ENCODE assay signal across 8 mouse cellular contexts in genomic region chr15:100304019-100304991, GRCm38 (mm10). TPM values are rescaled to one million over a fixed set of nuclear protein-coding genes. Genes with fewer than 3 reads are reported as not detected.
DNase-seq lines count a peak whose midpoint lies in the region; ATAC-seq and TF ChIP-seq lines count a peak whose summit lies in the region.

Mettl7a1 (plus strand) TSS chr15:100304140.

- 2% methylated on average over 24 of the region's 30 CpGs for WGBS in hindbrain, embryonic 11.5 days
- WGBS in lung, postnatal 0 days = 1% methylated on average over 15 of the region's 30 CpGs

- peak within 1 kb of the TSS; percentile 79 for H3K27ac ChIP-seq in hindbrain, embryonic 11.5 days (ENCODE audit: low read depth, low read length)
- H3K27ac ChIP-seq in lung, postnatal 0 days (ENCODE audit: low read length) = peak within 1 kb of the TSS; percentile 92

- H3K4me1 ChIP-seq in hindbrain, embryonic 11.5 days (replicated peaks; ENCODE audit: control insufficient read depth, insufficient read depth, low read length) = no peaks in the 10 kb centered on the region
- no peaks in the 10 kb centered on the region; the same call in 1 of the 2 replicates for H3K4me1 ChIP-seq in lung, postnatal 0 days (ENCODE audit: insufficient read depth, low read depth, low read length)

- H3K36me3 ChIP-seq in hindbrain, embryonic 11.5 days (ENCODE audit: control insufficient read depth, insufficient read depth, low read length) = no peaks in the 10 kb centered on the region
- no peaks in the 10 kb centered on the region for H3K36me3 ChIP-seq in lung, postnatal 0 days (ENCODE audit: insufficient read depth, low read length)

- peak; percentile 92 for DNase-seq in NIH3T3 (ENCODE audit: low read depth)
- peak; percentile 90 to 92 for DNase-seq in cerebellum, postnatal 10 days
- DNase-seq in frontal cortex, postnatal 10 days (ENCODE audit: low spot score in 2 of 2) = peak; percentile 62 to 83
- peak; percentile 75 for DNase-seq in hindbrain, embryonic 11.5 days (ENCODE audit: low spot score)
- DNase-seq in layer of hippocampus, postnatal 10 days (ENCODE audit: low spot score in 2 of 2) = peak; percentile 76 to 86
- DNase-seq in lung, postnatal 0 days (ENCODE audit: low spot score) = peak; percentile 94
- peak; percentile 64 for DNase-seq in ovary, postnatal 10 days (ENCODE audit: low spot score)
- peak; percentile 35 to 48 for DNase-seq in thymus, postnatal 10 days (ENCODE audit: low spot score in 2 of 2)

- no peaks in the 10 kb centered on the region for H3K9me3 ChIP-seq in hindbrain, embryonic 11.5 days (ENCODE audit: control insufficient read depth, low read length)
- H3K9me3 ChIP-seq in lung, postnatal 0 days (ENCODE audit: low read length) = no peaks in the 10 kb centered on the region

- no peaks in the 10 kb centered on the region for H3K27me3 ChIP-seq in hindbrain, embryonic 11.5 days (ENCODE audit: control insufficient read depth, insufficient read depth, low read length)
- H3K27me3 ChIP-seq in lung, postnatal 0 days (replicated peaks; ENCODE audit: insufficient read depth, low read length) = no peaks in the 10 kb centered on the region

- H3K9ac ChIP-seq in hindbrain, embryonic 11.5 days (ENCODE audit: low read depth, low read length) = peak within 1 kb of the TSS; percentile 73
- H3K9ac ChIP-seq in lung, postnatal 0 days (replicated peaks; ENCODE audit: low read depth) = peak within 1 kb of the TSS; percentile 47

- H3K4me3 ChIP-seq in hindbrain, embryonic 11.5 days (ENCODE audit: low read depth, low read length) = peak within 1 kb of the TSS; percentile 47
- peak within 1 kb of the TSS; percentile 58 for H3K4me3 ChIP-seq in lung, postnatal 0 days (ENCODE audit: low read depth, low read length)

- no peak for TF ChIP-seq CTCF in lung, postnatal 0 days (IDR thresholded peaks at IDR 0.05)

- ATAC-seq in hindbrain, embryonic 11.5 days (ENCODE audit: low FRiP score) = peak; percentile 85
- ATAC-seq in lung, postnatal 0 days = peak; percentile 71

- peak within 1 kb of the TSS; percentile 65 for H3K4me2 ChIP-seq in hindbrain, embryonic 11.5 days (replicated peaks; ENCODE audit: low read depth, low read length)
- peak within 1 kb of the TSS; percentile 69 for H3K4me2 ChIP-seq in lung, postnatal 0 days (replicated peaks; ENCODE audit: low read depth, low read length)

- TF ChIP-seq EP300 in lung, postnatal 0 days (IDR thresholded peaks at IDR 0.05) = peak; percentile 14; the same call in 1 of the 2 replicates

RNA-seq across cellular contexts. Expression of gene Mettl7a1, which starts in this region (rescaled TPM):
- 3.3 and 3.4 TPM in 2 replicates for polyA plus RNA-seq in hindbrain, embryonic 11.5 days (2014; fragmentation: Nextera tagmentation; extraction: Ambion mirVana)
- 10 to 100 TPM; 13.8 to 16.1 TPM for total RNA-seq in layer of hippocampus, postnatal 10 days (2021)
- 62.9 and 88.1 TPM in 2 replicates for polyA plus RNA-seq in lung, postnatal 0 days (2015; fragmentation: Nextera tagmentation; extraction: Ambion mirVana)

Comparison
In these comparisons a context has a peak if more than half of its experiments do, and no peak if none do; other contexts are left out.
1. Peak in every context shown above with its lines: DNase-seq, ATAC-seq, H3K4me3 ChIP-seq and H3K27ac ChIP-seq.
2. RNA of gene Mettl7a1 (polyA plus RNA-seq): 62.9 to 88.1 TPM in lung, postnatal 0 days; 3.3 to 3.4 TPM in hindbrain, embryonic 11.5 days; every median in the first group is over 10 times any median in the second.
3. DNase-seq: peak in every context shown above with its lines; median percentile 94 in lung, postnatal 0 days; 92 in NIH3T3; 91 in cerebellum, postnatal 10 days; 81 in layer of hippocampus, postnatal 10 days; 75 in hindbrain, embryonic 11.5 days; 72 in frontal cortex, postnatal 10 days; 64 in ovary, postnatal 10 days; 42 in thymus, postnatal 10 days.